Mouse (Mus musculus): ENCODE measurements around the gene Pias1. TPM values are rescaled to one million over a fixed set of nuclear protein-coding genes. Genes with fewer than 3 reads are reported as not detected.

Pias1 gene
- polyA plus RNA-seq, 1 experiment from 2014 or later = 65.8 TPM

DNA sequence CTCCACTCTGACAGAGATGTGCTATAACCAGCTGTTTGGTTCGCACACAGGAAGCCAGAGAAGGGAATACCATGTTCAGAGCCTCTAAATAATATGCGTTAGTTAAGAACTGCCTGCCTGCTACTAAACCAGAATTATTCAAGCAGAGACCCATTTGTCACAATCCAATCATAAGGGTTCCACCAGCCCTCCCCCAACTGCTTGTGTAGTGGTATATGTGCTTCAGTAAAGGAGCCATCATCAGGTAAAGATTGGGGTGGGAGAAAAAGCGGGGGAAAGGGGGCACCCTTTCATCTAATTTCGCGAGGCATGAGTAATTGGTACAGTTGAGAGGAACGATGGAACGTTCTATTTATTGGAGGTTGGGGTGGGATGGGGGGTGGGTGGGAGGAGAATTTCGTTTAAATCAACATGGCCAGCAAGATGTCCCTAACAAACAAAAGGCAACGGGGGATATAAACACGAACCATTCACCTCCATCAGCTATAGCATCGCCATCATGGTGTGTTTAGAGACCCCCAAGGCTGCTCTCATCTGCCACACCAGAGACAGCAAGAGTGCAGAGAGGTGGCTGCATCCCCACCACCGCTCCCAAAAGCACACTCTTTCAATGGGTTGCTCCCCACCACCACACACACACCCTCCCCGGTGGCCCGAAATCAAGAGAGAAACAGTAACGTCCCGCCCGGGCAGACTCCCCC, 8.1 kb downstream of the Pias1 start:
- no peaks in the 10 kb centered on the region for H3K36me3 ChIP-seq
- H3K27me3 ChIP-seq = peaks cover 5% of the 10 kb centered on the region; the same call in 1 of the 2 replicates
- no peaks in the 10 kb centered on the region for H3K9me3 ChIP-seq
- H3K9ac ChIP-seq (replicated peaks) = peak overlapping the region; percentile 93
- H3K4me3 ChIP-seq = peak overlapping the region; percentile 97
- peaks cover 14% of the 10 kb centered on the region for H3K4me1 ChIP-seq
- peak; percentile 3; the same call in 1 of the 2 replicates for ATAC-seq (ENCODE audit: low FRiP score, low read depth)
- WGBS = 2% methylated on average over 17 of the region's 17 CpGs
- peak overlapping the region; percentile 98 for H3K27ac ChIP-seq (replicated peaks)
- H3K4me2 ChIP-seq (replicated peaks) = peak overlapping the region; percentile 83

DNA sequence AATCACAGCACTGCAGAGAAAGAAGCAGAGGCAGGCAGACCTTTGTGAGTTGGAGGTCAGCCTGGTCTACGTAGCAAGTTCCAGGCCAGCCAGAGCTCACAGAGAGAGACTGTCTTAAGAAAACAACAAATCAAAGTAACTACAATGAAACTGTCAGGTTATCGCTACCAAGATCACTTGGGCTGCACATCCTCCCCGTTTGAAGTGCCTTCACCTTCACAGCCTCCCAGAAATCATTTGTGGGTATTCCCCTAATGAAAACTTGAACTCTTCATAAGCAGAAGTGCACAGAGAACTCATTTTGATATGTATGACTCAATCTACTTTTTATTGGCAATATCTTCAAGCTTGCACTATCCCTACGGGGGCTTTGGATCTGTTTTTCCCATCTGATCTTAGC, 10.6 kb downstream of the Pias1 start:
- Histone ChIP-seq H3K36me3 (no peaks in the 10 kb centered on the region), H3K27me3 (peaks cover 2% of the 10 kb centered on the region; the same call in 1 of the 2 replicates), H3K27ac (replicated peaks) (no peak overlapping the region), H3K4me2 (replicated peaks) (no peak overlapping the region), H3K9ac (replicated peaks) (no peak overlapping the region), H3K9me3 (no peaks in the 10 kb centered on the region), H3K4me1 (peaks cover 17% of the 10 kb centered on the region), H3K4me3 (no peak overlapping the region)
- 61% methylated on average over 4 of the region's 4 CpGs for WGBS
- ATAC-seq (ENCODE audit: low FRiP score, low read depth) = no peak

DNA sequence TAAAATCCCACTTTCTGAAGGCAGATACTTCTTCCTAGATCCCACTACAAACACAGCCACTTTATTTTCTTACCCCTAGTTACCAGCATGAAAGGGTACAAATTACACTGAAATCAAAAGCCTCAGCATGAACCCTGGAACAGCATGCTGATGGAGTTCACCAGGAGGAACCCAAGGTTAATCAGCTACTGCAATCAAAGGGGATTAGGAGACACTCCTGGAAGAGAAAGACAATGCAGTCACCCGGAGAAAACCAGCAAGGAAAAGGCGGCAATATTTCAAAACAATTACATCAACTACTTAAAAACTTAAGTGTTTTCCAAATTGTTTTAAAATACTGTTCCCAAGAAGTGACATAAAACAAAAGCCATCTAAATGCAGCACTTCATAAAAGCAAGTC, 11.9 kb downstream of the Pias1 start:
- no peak for ATAC-seq (ENCODE audit: low FRiP score, low read depth)
- Histone ChIP-seq H3K4me3 (no peak overlapping the region), H3K4me1 (peaks cover 15% of the 10 kb centered on the region), H3K36me3 (no peaks in the 10 kb centered on the region), H3K27ac (replicated peaks) (no peak overlapping the region), H3K9ac (replicated peaks) (no peak overlapping the region), H3K9me3 (no peaks in the 10 kb centered on the region), H3K4me2 (replicated peaks) (no peak overlapping the region), H3K27me3 (no peaks in the 10 kb centered on the region)
- WGBS = 4% methylated on average over 2 of the region's 2 CpGs

DNA sequence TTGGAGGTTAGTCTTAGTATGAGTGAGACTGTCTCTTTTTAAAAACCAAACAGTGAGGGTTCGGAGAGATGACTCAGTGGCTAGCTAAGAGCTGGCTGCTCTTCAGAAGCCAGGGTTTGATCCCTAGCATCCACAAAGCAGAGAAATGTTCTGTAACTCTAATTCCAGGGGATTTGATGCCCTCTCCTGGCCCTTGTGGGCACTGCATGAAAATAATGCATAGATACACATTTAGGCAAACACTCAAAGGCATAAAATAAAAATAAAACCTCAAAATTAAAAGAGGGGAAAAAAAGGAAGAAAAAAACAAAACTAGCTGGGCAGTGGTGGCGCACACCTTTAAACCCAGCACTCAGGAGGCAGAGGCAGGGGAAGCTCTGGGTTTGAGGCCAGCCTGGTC, 13.3 kb downstream of the Pias1 start:
- 94% methylated on average over 2 of the region's 2 CpGs for WGBS

DNA sequence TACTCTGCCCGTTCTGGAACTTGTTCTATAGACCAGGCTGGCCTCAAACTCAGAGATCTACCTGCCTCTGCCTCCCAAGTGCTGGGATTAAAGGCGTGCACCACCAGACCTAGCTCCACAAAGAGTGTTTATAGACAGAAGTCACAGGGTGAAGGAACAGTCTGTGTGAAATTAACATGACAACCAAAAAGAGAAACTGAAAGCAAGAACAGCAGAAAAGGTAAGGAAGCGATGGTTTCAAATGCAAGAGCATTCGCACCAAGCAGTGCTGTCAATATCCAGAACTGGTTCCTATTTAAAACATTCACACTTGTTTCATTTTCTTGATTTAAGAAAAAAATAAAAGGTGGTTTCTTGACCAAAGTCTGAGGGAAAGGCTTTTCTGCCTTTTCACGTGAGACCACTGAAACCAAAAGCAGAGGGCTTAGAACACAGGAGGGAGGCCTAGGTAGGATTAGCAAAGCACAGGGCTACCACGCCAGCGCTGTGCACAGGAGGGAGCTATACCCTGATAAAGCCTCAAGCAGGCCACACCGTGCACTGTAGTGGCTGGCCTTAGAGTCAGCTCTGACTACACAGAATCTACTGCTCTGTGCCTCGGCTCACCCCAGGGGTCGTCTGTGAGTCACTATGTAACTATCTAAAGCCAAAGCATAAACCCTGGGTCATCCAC, 15.5 kb downstream of the Pias1 start:
- H3K4me3 ChIP-seq = no peak overlapping the region
- H3K9ac ChIP-seq (replicated peaks) = no peak overlapping the region
- 0 out of 2 replicates have a peak, but pooled peaks cover 10% of the 10 kb centered on the region for H3K4me1 ChIP-seq
- no peaks in the 10 kb centered on the region for H3K36me3 ChIP-seq
- no peaks in the 10 kb centered on the region for H3K9me3 ChIP-seq
- no peaks in the 10 kb centered on the region for H3K27me3 ChIP-seq
- WGBS = 49% methylated on average over 10 of the region's 10 CpGs
- ATAC-seq (ENCODE audit: low FRiP score, low read depth) = no peak
- no peak overlapping the region for H3K27ac ChIP-seq (replicated peaks)
- H3K4me2 ChIP-seq (replicated peaks) = no peak overlapping the region

More for the DNA sequence above, 13.3 kb downstream of the Pias1 start:
- Histone ChIP-seq H3K9me3 (no peaks in the 10 kb centered on the region), H3K4me2 (replicated peaks) (no peak overlapping the region), H3K4me1 (peaks cover 17% of the 10 kb centered on the region), H3K36me3 (no peaks in the 10 kb centered on the region), H3K9ac (replicated peaks) (no peak overlapping the region), H3K27ac (replicated peaks) (no peak overlapping the region), H3K27me3 (no peaks in the 10 kb centered on the region), H3K4me3 (no peak overlapping the region)
- no peak for ATAC-seq (ENCODE audit: low FRiP score, low read depth)

DNA sequence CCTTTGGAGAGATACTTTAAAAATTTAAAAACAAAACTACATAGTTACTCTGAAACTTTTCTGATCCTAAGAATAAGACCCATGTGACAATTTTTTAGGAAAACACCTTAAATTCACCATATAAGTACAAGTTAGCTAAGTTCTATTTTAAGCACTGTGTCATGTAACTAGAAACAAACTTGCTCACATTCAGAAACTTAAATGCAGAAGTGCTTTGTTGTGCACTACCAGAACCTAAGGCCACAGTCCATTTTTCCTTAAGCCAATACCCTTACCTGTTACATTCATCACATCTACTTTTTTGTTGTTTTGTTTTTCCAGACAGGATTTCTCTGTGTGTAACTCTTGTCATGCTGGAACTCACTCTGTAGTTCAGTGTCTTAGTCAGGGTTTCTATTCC, 17.4 kb downstream of the Pias1 start:
- Histone ChIP-seq H3K9me3 (no peaks in the 10 kb centered on the region), H3K4me3 (no peak overlapping the region), H3K4me2 (replicated peaks) (no peak overlapping the region), H3K27me3 (no peaks in the 10 kb centered on the region), H3K9ac (replicated peaks) (no peak overlapping the region), H3K36me3 (no peaks in the 10 kb centered on the region), H3K4me1 (0 out of 2 replicates have a peak, but pooled peaks cover 7% of the 10 kb centered on the region), H3K27ac (replicated peaks) (no peak overlapping the region)
- no peak for ATAC-seq (ENCODE audit: low FRiP score, low read depth)

DNA sequence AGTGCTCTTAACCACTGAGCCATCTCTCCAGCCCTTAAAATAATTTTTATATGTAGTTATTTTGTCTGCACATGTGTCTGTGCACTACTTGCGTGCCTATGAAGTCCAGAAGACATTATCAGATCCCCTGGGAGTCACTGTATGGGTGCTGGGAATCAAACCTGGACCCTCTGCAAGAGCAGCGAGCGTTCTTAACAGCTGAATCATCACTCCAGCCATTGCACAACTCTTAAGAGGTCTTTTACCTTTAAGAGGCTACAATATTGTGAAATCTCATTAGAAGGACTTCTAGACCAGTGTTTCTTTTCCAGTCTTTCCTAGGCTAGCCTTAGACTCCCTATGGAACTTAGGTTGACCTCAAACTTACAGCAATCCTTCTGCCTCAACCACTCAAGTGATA, 21.7 kb downstream of the Pias1 start:
- no peaks in the 10 kb centered on the region for H3K36me3 ChIP-seq
- no peaks in the 10 kb centered on the region for H3K27me3 ChIP-seq
- H3K9me3 ChIP-seq = no peaks in the 10 kb centered on the region
- no peak overlapping the region for H3K4me3 ChIP-seq
- no peak for ATAC-seq (ENCODE audit: low FRiP score, low read depth)
- H3K4me1 ChIP-seq = 0 out of 2 replicates have a peak, but pooled peaks cover 4% of the 10 kb centered on the region
- no peak overlapping the region for H3K27ac ChIP-seq (replicated peaks)
- H3K9ac ChIP-seq (replicated peaks) = no peak overlapping the region
- 98% methylated on average over 3 of the region's 3 CpGs for WGBS
- no peak overlapping the region for H3K4me2 ChIP-seq (replicated peaks)

DNA sequence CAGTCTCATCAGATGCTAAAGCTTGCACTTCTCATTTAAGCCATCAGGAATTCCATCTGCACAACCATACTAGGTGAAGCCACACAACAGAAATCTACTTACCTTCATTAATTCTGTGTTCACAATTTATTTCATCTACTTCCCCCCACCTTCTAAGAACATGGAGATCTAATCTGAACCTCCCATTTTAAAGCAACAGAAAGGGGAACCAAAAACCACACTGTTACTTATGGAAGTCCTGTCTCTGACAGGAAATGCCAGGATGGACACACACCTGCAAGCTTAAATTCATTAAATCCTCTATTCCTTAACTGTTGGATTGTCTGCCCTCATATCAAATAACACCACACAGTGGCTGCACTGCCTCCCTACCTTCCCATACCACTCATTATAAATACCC, 35.0 kb downstream of the Pias1 start:
- ATAC-seq (ENCODE audit: low FRiP score, low read depth) = no peak
- H3K27ac ChIP-seq (replicated peaks) = no peak overlapping the region

DNA sequence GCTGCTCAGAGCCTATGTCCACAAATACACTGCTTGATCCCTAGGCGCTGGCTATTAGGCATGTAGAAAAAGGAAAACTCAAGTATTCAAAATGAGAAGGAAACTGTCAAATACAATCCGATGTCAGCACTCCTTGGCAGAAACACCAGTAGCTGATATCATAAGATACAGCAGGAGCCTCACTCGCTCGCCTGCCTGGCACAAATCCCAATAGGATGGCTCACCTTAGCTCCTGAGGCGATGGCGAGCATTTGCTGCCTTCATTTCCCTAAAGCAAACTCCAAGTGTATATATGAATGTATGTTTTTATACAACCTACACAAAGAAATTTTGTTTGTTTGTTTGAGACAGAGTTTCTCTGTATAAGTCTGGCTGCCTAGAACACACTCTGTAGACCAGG, 42.4 kb downstream of the Pias1 start:
- no peaks in the 10 kb centered on the region for H3K9me3 ChIP-seq
- no peak overlapping the region for H3K9ac ChIP-seq (replicated peaks)
- no peak overlapping the region for H3K4me3 ChIP-seq
- H3K36me3 ChIP-seq = peaks cover 7% of the 10 kb centered on the region; the same call in 1 of the 2 replicates
- H3K4me1 ChIP-seq = no peaks in the 10 kb centered on the region
- H3K4me2 ChIP-seq (replicated peaks) = no peak overlapping the region
- WGBS = 96% methylated on average over 6 of the region's 6 CpGs
- H3K27me3 ChIP-seq = no peaks in the 10 kb centered on the region
- H3K27ac ChIP-seq (replicated peaks) = no peak overlapping the region
- no peak for ATAC-seq (ENCODE audit: low FRiP score, low read depth)

More for the DNA sequence above, 35.0 kb downstream of the Pias1 start:
- Histone ChIP-seq H3K27me3 (no peaks in the 10 kb centered on the region), H3K4me1 (no peaks in the 10 kb centered on the region), H3K4me2 (replicated peaks) (no peak overlapping the region), H3K4me3 (no peak overlapping the region), H3K9ac (replicated peaks) (no peak overlapping the region), H3K9me3 (no peaks in the 10 kb centered on the region), H3K36me3 (peaks cover 10% of the 10 kb centered on the region)

DNA sequence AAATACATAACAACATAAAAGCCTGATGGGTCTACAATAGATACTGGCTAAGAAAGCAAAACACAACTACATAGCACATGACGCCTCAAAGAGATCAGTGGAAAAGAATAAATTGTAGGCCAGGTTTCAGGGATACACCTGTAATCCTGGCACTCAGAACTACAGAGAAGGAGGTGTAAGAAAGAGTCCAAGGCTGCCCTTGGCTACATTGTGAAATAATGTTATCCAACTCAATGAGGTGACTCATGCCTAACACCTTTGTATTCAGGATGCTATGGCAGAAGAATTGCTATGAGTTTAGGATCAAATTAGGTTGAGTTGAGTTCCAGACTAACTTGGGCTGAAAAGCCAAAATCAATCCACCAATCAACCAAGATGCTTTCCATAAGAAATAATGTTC, 43.7 kb downstream of the Pias1 start:
- Histone ChIP-seq H3K9ac (replicated peaks) (no peak overlapping the region), H3K36me3 (peaks cover 8% of the 10 kb centered on the region; the same call in 1 of the 2 replicates), H3K27ac (replicated peaks) (no peak overlapping the region), H3K27me3 (no peaks in the 10 kb centered on the region), H3K9me3 (no peaks in the 10 kb centered on the region), H3K4me1 (no peaks in the 10 kb centered on the region), H3K4me2 (replicated peaks) (no peak overlapping the region), H3K4me3 (no peak overlapping the region)
- WGBS = 97% methylated on average over 1 of the region's 1 CpGs
- ATAC-seq (ENCODE audit: low FRiP score, low read depth) = no peak

DNA sequence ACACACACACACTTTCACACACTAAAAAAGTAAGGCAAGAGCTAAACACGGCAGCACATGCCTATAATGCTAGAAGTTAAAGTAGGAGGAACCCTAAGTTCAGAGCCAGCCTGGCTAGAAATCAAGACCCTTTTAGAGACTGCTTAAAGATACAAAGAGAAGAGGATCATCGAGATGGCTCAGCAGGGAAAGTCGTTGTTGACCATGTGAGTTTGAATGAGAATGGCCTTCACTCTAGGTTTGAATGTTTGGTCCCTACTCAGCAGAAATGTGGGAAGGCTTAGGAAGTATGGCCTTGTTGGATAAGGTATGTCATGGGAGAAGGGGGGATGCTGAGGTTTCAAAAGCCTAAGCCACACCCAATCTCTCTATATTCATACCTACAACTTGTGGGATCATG, 46.8 kb downstream of the Pias1 start:
- H3K36me3 ChIP-seq = peaks cover 2% of the 10 kb centered on the region; the same call in 1 of the 2 replicates
- H3K27ac ChIP-seq (replicated peaks) = no peak overlapping the region
- no peak overlapping the region for H3K4me2 ChIP-seq (replicated peaks)
- WGBS = 87% methylated on average over 3 of the region's 3 CpGs
- H3K9ac ChIP-seq (replicated peaks) = no peak overlapping the region
- ATAC-seq (ENCODE audit: low FRiP score, low read depth) = no peak
- no peak overlapping the region for H3K4me3 ChIP-seq
- H3K4me1 ChIP-seq = no peaks in the 10 kb centered on the region
- H3K27me3 ChIP-seq = no peaks in the 10 kb centered on the region
- no peaks in the 10 kb centered on the region for H3K9me3 ChIP-seq

DNA sequence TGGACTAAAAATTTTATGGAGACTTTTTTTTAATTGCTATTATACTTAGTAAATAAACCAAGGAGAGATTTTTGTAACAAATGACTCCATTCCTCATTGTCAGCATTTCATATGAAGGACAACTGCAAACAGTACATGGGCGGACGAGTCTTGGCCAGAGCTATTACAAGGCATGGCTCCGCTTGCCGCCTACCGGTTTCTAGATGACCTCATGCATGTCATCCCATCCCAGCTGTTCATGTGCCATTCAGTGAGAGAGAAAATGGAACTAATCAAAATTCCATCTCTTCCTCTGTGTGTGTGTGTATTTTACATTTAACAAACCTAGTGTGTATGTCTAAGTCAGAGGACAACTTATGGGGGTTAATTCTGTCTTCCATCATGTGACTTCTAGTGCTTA, 51.9 kb downstream of the Pias1 start:
- Histone ChIP-seq H3K9ac (replicated peaks) (no peak overlapping the region), H3K4me2 (replicated peaks) (no peak overlapping the region), H3K36me3 (0 out of 2 replicates have a peak, but pooled peaks cover 2% of the 10 kb centered on the region), H3K4me3 (no peak overlapping the region), H3K4me1 (no peaks in the 10 kb centered on the region), H3K27ac (replicated peaks) (no peak overlapping the region), H3K9me3 (no peaks in the 10 kb centered on the region), H3K27me3 (no peaks in the 10 kb centered on the region)
- no peak for ATAC-seq (ENCODE audit: low FRiP score, low read depth)
- WGBS = 84% methylated on average over 5 of the region's 5 CpGs
